Mouse (Mus musculus) retina, adult 2 months (tissue): Measurements from ENCODE around the gene Rbfox3.

ENCODE experiments used
- DNase-seq: peaks from one replicate; pipeline ENCODE4 v3.0.0-alpha.2; 2012; ENCODE audit warnings: low read depth, low spot score

The Rbfox3 gene

GRCm38 (mm10) chr11:118508341-118508740 is 403.1 kb downstream of the Rbfox3 start:
- DNase-seq = no peak

GRCm38 (mm10) chr11:118507904-118508303 is 403.5 kb downstream of the Rbfox3 start:
- peak; percentile 68 for DNase-seq

- DNase-seq = no peak
Measured at GRCm38 (mm10) chr11:118507095-118507494, 404.3 kb downstream of the Rbfox3 start.

GRCm38 (mm10) chr11:118504180-118504454 is 407.3 kb downstream of the Rbfox3 start:
- DNase-seq = no peak

GRCm38 (mm10) chr11:118503418-118504179 is 407.8 kb downstream of the Rbfox3 start:
- DNase-seq = no peak

GRCm38 (mm10) chr11:118502990-118503389 is 408.4 kb downstream of the Rbfox3 start:
- no peak for DNase-seq

- no peak for DNase-seq
Measured at GRCm38 (mm10) chr11:118496066-118496689, 415.2 kb downstream of the Rbfox3 start.

GRCm38 (mm10) chr11:118495065-118495464 is 416.3 kb downstream of the Rbfox3 start:
- DNase-seq = no peak

GRCm38 (mm10) chr11:118494001-118494737 is 417.2 kb downstream of the Rbfox3 start:
- DNase-seq = no peak

- no peak for DNase-seq
Measured at GRCm38 (mm10) chr11:118493458-118493857, 417.9 kb downstream of the Rbfox3 start.

- no peak for DNase-seq
Measured at GRCm38 (mm10) chr11:118491230-118491629, 420.2 kb downstream of the Rbfox3 start.

- no peak for DNase-seq
Measured at GRCm38 (mm10) chr11:118490566-118491218, 420.7 kb downstream of the Rbfox3 start.

GRCm38 (mm10) chr11:118488907-118489270 is 422.5 kb downstream of the Rbfox3 start:
- DNase-seq = no peak

- DNase-seq = no peak
Measured at GRCm38 (mm10) chr11:118488191-118488906, 423.0 kb downstream of the Rbfox3 start.

- no peak for DNase-seq
Measured at GRCm38 (mm10) chr11:118486881-118487772, 424.3 kb downstream of the Rbfox3 start.

GRCm38 (mm10) chr11:118486281-118486680 is 425.1 kb downstream of the Rbfox3 start:
- no peak for DNase-seq

GRCm38 (mm10) chr11:118485780-118486179 is 425.6 kb downstream of the Rbfox3 start:
- DNase-seq = no peak

- no peak for DNase-seq
Measured at GRCm38 (mm10) chr11:118485338-118485737, 426.1 kb downstream of the Rbfox3 start.

- DNase-seq = no peak
Measured at GRCm38 (mm10) chr11:118484169-118484568, 427.2 kb downstream of the Rbfox3 start.

GRCm38 (mm10) chr11:118481751-118482150 is 429.6 kb downstream of the Rbfox3 start:
- DNase-seq = no peak

GRCm38 (mm10) chr11:118481231-118481630 is 430.2 kb downstream of the Rbfox3 start:
- DNase-seq = no peak
